Mouse (Mus musculus): Measurements from ENCODE around the gene Rnaseh2a. TPM values are rescaled to one million over a fixed set of nuclear protein-coding genes. Genes with fewer than 3 reads are reported as not detected.

Rnaseh2a gene
- total and polyA plus RNA-seq, 3 experiments = 105 to 109 TPM; not detected in 1

DNA sequence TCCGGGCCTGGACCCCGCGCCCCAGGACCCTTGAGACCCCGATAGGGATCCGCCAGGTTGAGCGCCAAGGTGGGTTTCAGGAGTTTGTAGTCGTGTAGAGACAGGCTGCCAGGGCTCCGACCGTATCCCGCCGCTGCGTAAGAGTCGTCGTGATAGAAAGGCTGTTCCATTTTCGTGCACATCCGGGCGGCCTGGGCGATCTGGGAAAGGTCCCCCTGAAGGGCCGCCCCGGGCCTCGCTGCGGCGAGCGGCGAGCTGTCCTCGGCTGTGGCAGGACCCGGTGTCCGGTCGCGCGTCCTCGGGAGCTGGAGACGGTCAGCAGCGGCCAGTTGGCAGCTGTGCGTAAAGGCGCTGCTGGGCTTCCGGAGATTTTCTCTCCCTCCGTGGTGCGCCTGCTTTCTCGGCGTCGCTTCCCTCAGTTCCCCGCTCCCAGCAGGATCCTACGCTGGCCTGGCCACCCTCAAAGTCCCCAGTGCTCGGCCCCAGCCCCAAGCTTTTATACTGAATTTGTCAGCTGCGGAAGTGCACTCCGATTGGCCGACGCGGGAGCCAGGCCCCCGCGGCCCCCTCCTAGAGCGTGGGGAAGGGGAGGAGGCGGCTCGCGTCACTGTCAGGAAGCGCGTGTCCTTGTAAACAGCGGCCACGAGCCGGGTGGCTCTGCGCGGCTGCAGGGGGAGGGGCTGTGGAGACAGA, 8.8 kb upstream of the Rnaseh2a start, which contains the start of gene Junb (continued):
- peak; percentile 95 for TF ChIP-seq ETS1 (IDR thresholded peaks at IDR 0.05; ENCODE audit: low read depth, low read length)
- TF ChIP-seq ZNF384 (IDR thresholded peaks at IDR 0.05; ENCODE audit: low read depth, low read length) = 0 out of 2 replicates have a peak, but pooled peaks have one; percentile 5
- TF ChIP-seq HCFC1 (IDR thresholded peaks at IDR 0.05; ENCODE audit: low read depth, low read length) = peak; percentile 79
- TF ChIP-seq SIN3A (IDR thresholded peaks at IDR 0.05; ENCODE audit: low read length) = peak; percentile 100
- 0 out of 2 replicates have a peak, but pooled peaks have one; percentile 13 for TF ChIP-seq MEF2A (IDR thresholded peaks at IDR 0.05; ENCODE audit: extremely low read depth, insufficient replicate concordance, low read depth, low read length, poor library complexity, severe bottlenecking)
- no peak for TF ChIP-seq MYB (IDR thresholded peaks at IDR 0.05; ENCODE audit: low read depth, low read length)
- TF ChIP-seq BHLHE40 (IDR thresholded peaks at IDR 0.05; ENCODE audit: borderline replicate concordance, low read depth, low read length) = peak; percentile 57; the same call in 1 of the 2 replicates
- no peak for TF ChIP-seq GABPA (IDR thresholded peaks at IDR 0.05; ENCODE audit: low read depth, low read length)
- TF ChIP-seq MYC (IDR thresholded peaks at IDR 0.05; ENCODE audit: low read depth, low read length) = peak; percentile 57; the same call in 1 of the 2 replicates
- TF ChIP-seq E2F4 (IDR thresholded peaks at IDR 0.05; ENCODE audit: borderline replicate concordance, low read depth, low read length) = no peak
- TF ChIP-seq ZKSCAN1 (IDR thresholded peaks at IDR 0.05; ENCODE audit: low read depth, low read length) = no peak
- TF ChIP-seq MAFK (IDR thresholded peaks at IDR 0.05; ENCODE audit: borderline replicate concordance, low read depth, low read length) = no peak; the same call in 1 of the 2 replicates
- TF ChIP-seq POLR2AphosphoS5 (IDR thresholded peaks at IDR 0.05; ENCODE audit: borderline replicate concordance, low read depth, low read length) = peak; percentile 90
- TF ChIP-seq CHD2 (IDR thresholded peaks at IDR 0.05; ENCODE audit: low read length) = 0 out of 2 replicates have a peak, but pooled peaks have one; percentile 20

DNA sequence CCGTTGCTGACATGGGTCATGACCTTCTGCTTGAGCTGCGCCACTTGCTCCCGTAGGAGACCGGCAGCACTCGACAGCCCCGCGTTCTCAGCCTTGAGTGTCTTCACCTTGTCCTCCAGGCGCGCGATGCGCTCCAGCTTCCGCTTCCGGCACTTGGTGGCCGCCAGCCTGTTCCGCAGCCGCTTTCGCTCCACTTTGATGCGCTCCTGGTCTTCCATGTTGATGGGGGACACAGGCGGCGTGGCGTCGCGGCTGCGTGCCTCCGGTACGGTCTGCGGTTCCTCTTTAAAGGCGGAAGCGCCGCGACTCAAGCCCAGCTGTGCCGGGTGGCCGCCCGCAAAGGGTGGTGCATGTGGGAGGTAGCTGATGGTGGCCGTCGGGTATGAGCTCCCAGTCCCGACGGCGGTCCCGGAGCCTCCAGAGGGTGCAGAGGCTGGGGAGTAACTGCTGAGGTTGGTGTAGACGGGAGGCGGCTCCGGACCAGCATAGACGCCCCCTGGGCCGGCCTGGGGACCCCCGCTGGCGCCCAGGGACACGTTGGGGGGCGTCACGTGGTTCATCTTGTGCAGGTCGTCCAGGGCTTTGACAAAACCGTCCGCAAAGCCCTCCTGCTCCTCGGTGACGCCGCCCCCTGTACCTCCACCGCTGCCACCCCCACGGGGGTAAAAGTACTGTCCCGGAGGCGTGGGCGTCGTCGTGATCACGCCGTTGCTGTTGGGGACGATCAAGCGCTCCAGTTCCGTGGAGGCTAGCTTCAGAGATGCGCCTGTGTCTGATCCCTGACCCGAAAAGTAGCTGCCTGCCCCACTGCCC, 8.1 kb upstream of the Rnaseh2a start:
- peaks cover 12 to 47% of the 10 kb centered on the region in 2 experiments for H3K4me1 ChIP-seq (ENCODE audit: control insufficient read depth in 1 of 2, insufficient read depth in 2 of 2, low read length in 2 of 2)
- peaks cover 0 to 21% of the 10 kb centered on the region in 2 experiments; a peak in 2 of 4 replicates for H3K36me3 ChIP-seq (ENCODE audit: control insufficient read depth in 1 of 2, insufficient read depth in 2 of 2, low read length in 2 of 2)
- no peaks in the 10 kb centered on the region for H3K27me3 ChIP-seq (ENCODE audit: control insufficient read depth in 1 of 2, insufficient read depth in 2 of 2, low read length in 2 of 2)
- H3K4me3 ChIP-seq (ENCODE audit: control insufficient read depth in 1 of 2, insufficient read depth in 1 of 2, low read depth in 2 of 2, low read length in 2 of 2) = peak overlapping the region; percentile 84 to 86
- peak; percentile 91 for DNase-seq (ENCODE audit: low read depth, low spot score)
- H3K9me3 ChIP-seq (replicated peaks; ENCODE audit: insufficient read depth, low read length) = no peaks in the 10 kb centered on the region
- H3K9ac ChIP-seq (ENCODE audit: control insufficient read depth, low read depth, low read length, poor library complexity, severe bottlenecking) = peak overlapping the region; percentile 88
- peaks cover 22% of the 10 kb centered on the region for H3K79me2 ChIP-seq (ENCODE audit: control insufficient read depth, insufficient read depth, low read length, poor library complexity)
- H3K27ac ChIP-seq (ENCODE audit: control insufficient read depth, low read depth, low read length) = peak overlapping the region; percentile 89
- peak; percentile 85 for TF ChIP-seq ELF1 (IDR thresholded peaks at IDR 0.05; ENCODE audit: low read depth, low read length)
- peak; percentile 58 for TF ChIP-seq MAX (IDR thresholded peaks at IDR 0.05; ENCODE audit: low read length)
- TF ChIP-seq MXI1 (IDR thresholded peaks at IDR 0.05; ENCODE audit: low read depth, low read length) = peak; percentile 91
- peak; percentile 80 for TF ChIP-seq POLR2AphosphoS2 (IDR thresholded peaks at IDR 0.05; ENCODE audit: low read length)
- peak; percentile 34; the same call in 1 of the 2 replicates for TF ChIP-seq TCF12 (IDR thresholded peaks at IDR 0.05; ENCODE audit: low read depth, low read length)
- TF ChIP-seq NELFE (IDR thresholded peaks at IDR 0.05; ENCODE audit: low read depth, low read length) = peak; percentile 52
- peak in 1 of 2 experiments; percentile 50; a peak in 1 of 4 replicates for TF ChIP-seq USF2 (IDR thresholded peaks at IDR 0.05; ENCODE audit: borderline replicate concordance in 1 of 2, insufficient read depth in 1 of 2, low read depth in 1 of 2, low read length in 2 of 2)
- TF ChIP-seq TAL1 (IDR thresholded peaks at IDR 0.05; ENCODE audit: low read length) = no peak
- TF ChIP-seq POLR2A (IDR thresholded peaks at IDR 0.05; ENCODE audit: control insufficient read depth in 1 of 2, insufficient read depth in 1 of 2, low read depth in 1 of 2, low read length in 2 of 2, poor library complexity in 1 of 2) = peak; percentile 39 to 63
- TF ChIP-seq HCFC1 (IDR thresholded peaks at IDR 0.05; ENCODE audit: low read depth, low read length) = peak; percentile 68
- TF ChIP-seq KAT2A (conservative IDR thresholded peaks at IDR 0.05; ENCODE audit: low read depth, low read length) = no peak
- no peak for TF ChIP-seq UBTF (IDR thresholded peaks at IDR 0.05; ENCODE audit: borderline replicate concordance, insufficient read depth, low read depth, low read length)
- peak in 1 of 2 experiments; percentile 14; a peak in 1 of 4 replicates for TF ChIP-seq EP300 (IDR thresholded peaks at IDR 0.05; ENCODE audit: low read depth in 1 of 2, low read length in 2 of 2)
- peak; percentile 87 for TF ChIP-seq USF1 (IDR thresholded peaks at IDR 0.05; ENCODE audit: low read depth, low read length)
- TF ChIP-seq ZMIZ1 (IDR thresholded peaks at IDR 0.05; ENCODE audit: low read depth, low read length) = peak; percentile 44
- peak; percentile 26; the same call in 1 of the 2 replicates for TF ChIP-seq POLR2AphosphoS5 (IDR thresholded peaks at IDR 0.05; ENCODE audit: borderline replicate concordance, low read depth, low read length)
- TF ChIP-seq ETS1 (IDR thresholded peaks at IDR 0.05; ENCODE audit: low read depth, low read length) = peak; percentile 49; the same call in 1 of the 2 replicates
- no peak for TF ChIP-seq MYB (IDR thresholded peaks at IDR 0.05; ENCODE audit: low read depth, low read length)
- peak; percentile 66 for TF ChIP-seq SIN3A (IDR thresholded peaks at IDR 0.05; ENCODE audit: low read length)
- no peak for TF ChIP-seq RCOR1 (IDR thresholded peaks at IDR 0.05; ENCODE audit: low read depth, low read length)
- TF ChIP-seq TBP (IDR thresholded peaks at IDR 0.05; ENCODE audit: low read depth, low read length) = peak; percentile 45; the same call in 1 of the 2 replicates

Measured in MEL (cell line).